Mouse (Mus musculus) testis, adult 2 months (tissue): ENCODE measurements around the gene Jag1.

Experiments
- CTCF ChIP-seq: fragments of 200-500 bp; IDR thresholded peaks from 2 replicates; pipeline ENCODE4 v1.5.1; 2012; ENCODE audit warnings: low read depth, mild to moderate bottlenecking, inconsistent platforms, low read length, moderate library complexity; ENCODE audit not compliant: control insufficient read depth, insufficient read depth, insufficient replicate concordance
- POLR2A ChIP-seq: fragments of 200-500 bp; IDR thresholded peaks from 2 replicates; pipeline ENCODE4 v1.6.1; 2012; ENCODE audit warnings: low read depth, mild to moderate bottlenecking, inconsistent platforms, low read length, moderate library complexity; ENCODE audit not compliant: control insufficient read depth

DNA sequence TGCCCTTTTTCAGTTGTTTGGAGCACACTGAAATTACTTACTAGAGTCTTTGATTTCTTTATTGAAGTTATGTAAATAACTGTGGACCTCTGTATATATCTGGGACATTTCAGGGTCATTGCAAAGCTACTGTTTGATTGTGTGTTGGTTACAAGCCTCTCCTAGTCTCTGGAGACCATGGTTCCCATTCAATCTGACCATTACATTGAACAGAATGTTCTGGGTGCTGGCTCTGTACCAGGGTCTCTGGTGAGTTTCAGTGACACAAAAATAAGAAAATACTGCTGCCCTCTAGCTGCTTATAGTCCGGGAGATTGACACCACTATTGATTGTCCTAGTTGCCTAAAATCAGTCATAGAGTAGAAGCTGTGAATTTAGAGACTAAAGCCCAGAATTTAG, 66.5 kb downstream of the Jag1 start:
- TF ChIP-seq POLR2A (no peak), CTCF (no peak)
